Mouse (Mus musculus): ENCODE results near the gene Ano2. TPM values are rescaled to one million over a fixed set of nuclear protein-coding genes. Genes with fewer than 3 reads are reported as not detected.

Gene Ano2
- polyA plus RNA-seq, 1 experiment: not detected

DNA sequence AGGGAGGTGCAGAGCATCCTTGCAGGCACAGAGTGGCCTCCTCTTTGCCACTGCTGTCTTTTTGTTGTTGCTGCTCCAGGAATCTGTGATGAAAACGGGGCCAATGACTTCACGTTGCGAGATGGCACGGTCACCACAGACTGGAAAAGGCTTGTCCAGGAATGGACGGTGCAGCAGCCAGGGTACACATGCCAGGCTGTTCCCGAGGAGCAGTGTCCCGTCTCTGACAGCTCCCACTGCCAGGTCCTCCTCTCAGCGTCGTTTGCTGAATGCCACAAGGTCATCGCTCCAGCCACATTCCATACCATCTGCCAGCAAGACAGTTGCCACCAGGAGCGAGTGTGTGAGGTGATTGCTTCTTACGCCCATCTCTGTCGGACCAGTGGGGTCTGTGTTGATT, 33.3 kb upstream of the Ano2 start:
- H3K27me3 ChIP-seq (ENCODE audit: control insufficient read depth, insufficient read depth, low read length, poor library complexity, severe bottlenecking): no peaks in the 10 kb centered on the region
- H3K9ac ChIP-seq (ENCODE audit: low read depth, poor library complexity, severe bottlenecking): no peak overlapping the region
- H3K36me3 ChIP-seq (ENCODE audit: control insufficient read depth, insufficient read depth, low read length, poor library complexity, severe bottlenecking): no peaks in the 10 kb centered on the region
- no peak for TF ChIP-seq EP300 (IDR thresholded peaks at IDR 0.05; ENCODE audit: insufficient read depth, low read depth, low read length)
- TF ChIP-seq POLR2A (IDR thresholded peaks at IDR 0.05; ENCODE audit: insufficient read depth, low read length): no peak
- TF ChIP-seq CTCF (IDR thresholded peaks at IDR 0.05; ENCODE audit: low read depth, low read length): no peak
- H3K9me3 ChIP-seq (replicated peaks; ENCODE audit: control insufficient read depth, insufficient read depth, low read length, poor library complexity, severe bottlenecking): no peaks in the 10 kb centered on the region
- no peak overlapping the region for H3K4me3 ChIP-seq (ENCODE audit: low read depth, low read length)
- H3K27ac ChIP-seq (ENCODE audit: insufficient read depth, low read length): no peak overlapping the region
- H3K4me1 ChIP-seq (ENCODE audit: control insufficient read depth, insufficient read depth, low read length): no peaks in the 10 kb centered on the region

DNA sequence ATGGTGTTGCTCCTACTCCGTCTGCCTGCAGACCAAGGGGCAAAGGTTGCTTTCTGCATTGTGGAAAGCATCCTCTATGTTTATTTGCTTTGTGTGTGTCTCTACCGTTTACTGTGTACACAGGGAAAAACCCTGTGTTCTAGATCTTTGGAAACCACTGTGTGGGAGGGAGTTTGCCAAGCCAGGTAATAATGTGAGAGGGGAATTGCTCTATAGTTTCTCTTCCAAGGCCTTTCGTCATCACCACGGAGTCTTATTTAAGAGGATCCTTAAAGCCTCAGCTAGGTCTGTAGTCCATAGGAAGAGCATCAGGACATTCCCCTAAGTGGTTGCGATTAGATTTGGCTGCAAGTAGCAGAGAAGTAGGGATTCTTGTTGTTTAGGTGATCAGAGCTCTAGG, 32.3 kb upstream of the Ano2 start:
- Histone ChIP-seq H3K27me3 (ENCODE audit: control insufficient read depth, insufficient read depth, low read length, poor library complexity, severe bottlenecking) (no peaks in the 10 kb centered on the region), H3K4me3 (ENCODE audit: low read depth, low read length) (no peak overlapping the region), H3K9me3 (replicated peaks; ENCODE audit: control insufficient read depth, insufficient read depth, low read length, poor library complexity, severe bottlenecking) (no peaks in the 10 kb centered on the region), H3K4me1 (ENCODE audit: control insufficient read depth, insufficient read depth, low read length) (no peaks in the 10 kb centered on the region), H3K27ac (ENCODE audit: insufficient read depth, low read length) (no peak overlapping the region), H3K9ac (ENCODE audit: low read depth, poor library complexity, severe bottlenecking) (no peak overlapping the region), H3K36me3 (ENCODE audit: control insufficient read depth, insufficient read depth, low read length, poor library complexity, severe bottlenecking) (no peaks in the 10 kb centered on the region)
- TF ChIP-seq POLR2A (IDR thresholded peaks at IDR 0.05; ENCODE audit: insufficient read depth, low read length) (no peak), EP300 (IDR thresholded peaks at IDR 0.05; ENCODE audit: insufficient read depth, low read depth, low read length) (no peak), CTCF (IDR thresholded peaks at IDR 0.05; ENCODE audit: low read depth, low read length) (no peak)

DNA sequence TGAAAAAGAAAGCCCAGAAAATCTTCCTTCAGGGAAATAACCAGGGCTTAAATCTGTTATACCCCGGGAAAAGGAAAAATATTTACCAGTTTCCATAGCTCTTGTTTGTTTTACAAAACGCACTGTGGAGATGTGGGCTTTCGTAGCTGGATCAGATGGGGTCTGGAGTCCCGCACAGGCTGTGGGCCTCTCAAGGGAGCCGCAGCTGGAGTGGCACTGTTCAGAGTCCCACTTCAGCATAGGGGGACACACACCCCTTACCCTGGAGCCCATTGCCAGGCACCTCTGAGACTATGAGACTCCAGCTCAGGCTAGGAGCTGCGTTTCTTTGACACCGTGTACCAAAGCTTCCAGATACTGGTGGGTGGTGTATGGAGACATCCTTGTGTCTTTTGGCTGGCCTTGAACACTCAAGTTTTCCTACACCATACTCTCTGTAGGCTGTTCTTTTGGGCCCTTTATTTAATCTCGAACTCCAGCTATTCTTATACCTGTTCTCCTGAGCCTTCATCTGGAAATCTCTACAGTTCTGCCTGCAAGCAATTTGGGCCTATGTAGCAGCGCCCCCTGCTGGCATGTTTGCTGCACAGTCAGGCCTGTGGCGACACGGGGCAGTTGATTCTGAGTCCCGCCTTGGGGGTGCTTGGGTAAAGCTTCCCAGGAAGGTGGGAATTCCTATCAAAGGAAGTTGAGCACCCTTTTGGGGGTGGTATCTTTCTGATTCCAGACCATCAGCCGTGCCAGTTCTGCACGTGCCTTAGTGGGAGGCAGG, 28.9 kb upstream of the Ano2 start:
- no peak overlapping the region for H3K27ac ChIP-seq (ENCODE audit: insufficient read depth, low read length)
- TF ChIP-seq POLR2A (IDR thresholded peaks at IDR 0.05; ENCODE audit: insufficient read depth, low read length) (no peak), CTCF (IDR thresholded peaks at IDR 0.05; ENCODE audit: low read depth, low read length) (peak; percentile 88), EP300 (IDR thresholded peaks at IDR 0.05; ENCODE audit: insufficient read depth, low read depth, low read length) (no peak)
- H3K4me1 ChIP-seq (ENCODE audit: control insufficient read depth, insufficient read depth, low read length): no peaks in the 10 kb centered on the region
- H3K4me3 ChIP-seq (ENCODE audit: low read depth, low read length): no peak overlapping the region
- H3K9me3 ChIP-seq (replicated peaks; ENCODE audit: control insufficient read depth, insufficient read depth, low read length, poor library complexity, severe bottlenecking): no peaks in the 10 kb centered on the region
- no peaks in the 10 kb centered on the region for H3K36me3 ChIP-seq (ENCODE audit: control insufficient read depth, insufficient read depth, low read length, poor library complexity, severe bottlenecking)
- H3K9ac ChIP-seq (ENCODE audit: low read depth, poor library complexity, severe bottlenecking): no peak overlapping the region
- H3K27me3 ChIP-seq (ENCODE audit: control insufficient read depth, insufficient read depth, low read length, poor library complexity, severe bottlenecking): no peaks in the 10 kb centered on the region

DNA sequence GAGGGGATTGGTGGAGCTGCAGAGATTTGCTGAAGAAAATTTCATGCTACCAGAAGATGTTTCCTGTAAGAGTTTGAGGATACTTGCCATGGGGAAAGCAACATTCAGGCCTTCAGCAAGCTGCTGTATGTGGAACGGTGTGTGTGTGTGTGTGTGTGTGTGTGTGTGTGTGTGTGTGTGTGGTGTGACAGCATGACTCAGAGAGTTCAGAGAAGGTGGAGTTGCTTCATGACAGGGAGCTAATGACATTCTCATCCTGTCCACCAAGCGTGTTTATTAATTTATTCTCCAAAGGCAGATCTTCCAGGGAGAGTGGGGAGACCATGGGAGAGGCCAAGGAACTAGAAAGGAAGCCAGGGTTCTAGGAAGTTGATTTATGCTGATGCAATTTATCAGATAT, 26.3 kb upstream of the Ano2 start:
- Histone ChIP-seq H3K4me3 (ENCODE audit: low read depth, low read length) (no peak overlapping the region), H3K27me3 (ENCODE audit: control insufficient read depth, insufficient read depth, low read length, poor library complexity, severe bottlenecking) (no peaks in the 10 kb centered on the region), H3K4me1 (ENCODE audit: control insufficient read depth, insufficient read depth, low read length) (no peaks in the 10 kb centered on the region)

DNA sequence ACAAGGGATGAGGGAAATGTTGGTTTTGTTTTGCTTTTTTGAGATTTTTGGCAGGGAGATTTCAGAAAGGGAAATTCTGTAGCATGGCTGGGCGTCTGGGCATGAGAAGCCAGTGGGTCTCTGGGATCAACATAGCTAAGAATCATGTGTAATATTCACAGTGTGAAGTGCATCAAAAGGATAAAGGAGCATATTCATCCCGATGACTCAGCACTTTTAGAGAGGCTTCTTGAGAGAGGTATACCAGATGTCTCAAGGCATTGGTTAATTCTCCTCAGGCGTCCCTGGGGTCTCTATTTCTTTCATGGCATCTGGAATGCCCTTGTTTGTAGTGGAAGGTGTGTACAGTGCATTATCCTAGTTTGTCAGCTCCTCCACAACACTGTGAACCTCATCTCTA, 18.4 kb upstream of the Ano2 start:
- no peaks in the 10 kb centered on the region for H3K9me3 ChIP-seq (replicated peaks; ENCODE audit: control insufficient read depth, insufficient read depth, low read length, poor library complexity, severe bottlenecking)
- TF ChIP-seq POLR2A (IDR thresholded peaks at IDR 0.05; ENCODE audit: insufficient read depth, low read length): no peak
- no peak for TF ChIP-seq EP300 (IDR thresholded peaks at IDR 0.05; ENCODE audit: insufficient read depth, low read depth, low read length)
- TF ChIP-seq CTCF (IDR thresholded peaks at IDR 0.05; ENCODE audit: low read depth, low read length): no peak
- H3K27me3 ChIP-seq (ENCODE audit: control insufficient read depth, insufficient read depth, low read length, poor library complexity, severe bottlenecking): no peaks in the 10 kb centered on the region; the same call in 1 of the 2 replicates
- H3K36me3 ChIP-seq (ENCODE audit: control insufficient read depth, insufficient read depth, low read length, poor library complexity, severe bottlenecking): no peaks in the 10 kb centered on the region
- H3K4me1 ChIP-seq (ENCODE audit: control insufficient read depth, insufficient read depth, low read length): no peaks in the 10 kb centered on the region
- H3K9ac ChIP-seq (ENCODE audit: low read depth, poor library complexity, severe bottlenecking): no peak overlapping the region
- H3K27ac ChIP-seq (ENCODE audit: insufficient read depth, low read length): no peak overlapping the region
- no peak overlapping the region for H3K4me3 ChIP-seq (ENCODE audit: low read depth, low read length)

More for the DNA sequence above, 26.3 kb upstream of the Ano2 start:
- no peak overlapping the region for H3K27ac ChIP-seq (ENCODE audit: insufficient read depth, low read length)
- H3K9ac ChIP-seq (ENCODE audit: low read depth, poor library complexity, severe bottlenecking): no peak overlapping the region
- TF ChIP-seq POLR2A (IDR thresholded peaks at IDR 0.05; ENCODE audit: insufficient read depth, low read length) (no peak), EP300 (IDR thresholded peaks at IDR 0.05; ENCODE audit: insufficient read depth, low read depth, low read length) (no peak), CTCF (IDR thresholded peaks at IDR 0.05; ENCODE audit: low read depth, low read length) (no peak)
- no peaks in the 10 kb centered on the region for H3K36me3 ChIP-seq (ENCODE audit: control insufficient read depth, insufficient read depth, low read length, poor library complexity, severe bottlenecking)
- no peaks in the 10 kb centered on the region for H3K9me3 ChIP-seq (replicated peaks; ENCODE audit: control insufficient read depth, insufficient read depth, low read length, poor library complexity, severe bottlenecking)

DNA sequence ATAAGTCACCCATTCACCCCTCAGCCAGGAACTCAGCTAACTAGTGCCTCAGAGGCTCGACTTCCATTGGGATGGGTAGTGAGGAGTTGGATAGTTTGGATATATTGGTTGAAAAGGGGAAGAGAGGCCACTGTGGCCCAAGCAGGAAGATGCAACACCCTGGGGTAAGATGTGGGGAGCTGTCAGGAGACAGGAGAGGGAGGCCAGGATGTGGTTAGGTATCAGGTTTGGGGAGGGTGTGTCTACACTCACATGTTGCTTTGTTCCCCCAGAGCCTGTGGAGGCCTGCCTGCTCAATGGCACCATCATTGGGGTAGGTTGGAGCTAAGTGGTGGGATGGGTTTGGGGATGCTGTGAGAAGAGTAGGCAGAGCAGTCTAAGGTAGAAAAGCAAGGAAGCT, 11.7 kb upstream of the Ano2 start:
- TF ChIP-seq POLR2A (IDR thresholded peaks at IDR 0.05; ENCODE audit: insufficient read depth, low read length): no peak
- TF ChIP-seq EP300 (IDR thresholded peaks at IDR 0.05; ENCODE audit: insufficient read depth, low read depth, low read length): no peak
- no peak for TF ChIP-seq CTCF (IDR thresholded peaks at IDR 0.05; ENCODE audit: low read depth, low read length)
- no peak overlapping the region for H3K9ac ChIP-seq (ENCODE audit: low read depth, poor library complexity, severe bottlenecking)
- no peak overlapping the region for H3K4me3 ChIP-seq (ENCODE audit: low read depth, low read length)
- H3K27ac ChIP-seq (ENCODE audit: insufficient read depth, low read length): no peak overlapping the region
- no peaks in the 10 kb centered on the region for H3K4me1 ChIP-seq (ENCODE audit: control insufficient read depth, insufficient read depth, low read length)
- H3K9me3 ChIP-seq (replicated peaks; ENCODE audit: control insufficient read depth, insufficient read depth, low read length, poor library complexity, severe bottlenecking): no peaks in the 10 kb centered on the region
- no peaks in the 10 kb centered on the region for H3K36me3 ChIP-seq (ENCODE audit: control insufficient read depth, insufficient read depth, low read length, poor library complexity, severe bottlenecking)
- H3K27me3 ChIP-seq (ENCODE audit: control insufficient read depth, insufficient read depth, low read length, poor library complexity, severe bottlenecking): no peaks in the 10 kb centered on the region

Data from ES-Bruce4 (cell line).